Mouse (Mus musculus): ENCODE data around the gene Mmp15.
"Not testable (repeated sequence)": the region's sequence is repeated elsewhere in the genome, so short reads cannot be mapped to it uniquely, and the experiment has no call there.

Mmp15 gene

DNA sequence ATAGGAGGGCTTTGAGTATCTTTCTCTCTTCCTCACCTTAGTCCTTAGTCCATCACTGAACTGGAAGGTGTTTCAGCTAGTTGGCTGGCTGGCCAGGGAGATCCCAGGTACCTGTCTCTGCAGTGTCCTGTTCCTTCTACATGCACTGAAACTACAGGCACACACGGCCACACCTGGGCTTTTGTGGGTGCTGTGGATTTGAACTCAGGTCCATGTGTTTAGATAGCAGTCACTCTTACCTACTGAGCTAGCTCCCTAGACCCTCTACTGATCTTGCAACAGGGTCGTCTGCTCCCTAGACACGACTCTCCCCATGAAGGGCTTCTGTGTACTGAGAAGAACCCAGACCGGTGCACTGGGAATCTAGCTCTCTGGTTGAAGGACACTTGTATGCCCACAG lies 25.0 kb downstream of the Mmp15 start:
- no peak for DNase-seq (ENCODE audit: extremely low spot score)

DNA sequence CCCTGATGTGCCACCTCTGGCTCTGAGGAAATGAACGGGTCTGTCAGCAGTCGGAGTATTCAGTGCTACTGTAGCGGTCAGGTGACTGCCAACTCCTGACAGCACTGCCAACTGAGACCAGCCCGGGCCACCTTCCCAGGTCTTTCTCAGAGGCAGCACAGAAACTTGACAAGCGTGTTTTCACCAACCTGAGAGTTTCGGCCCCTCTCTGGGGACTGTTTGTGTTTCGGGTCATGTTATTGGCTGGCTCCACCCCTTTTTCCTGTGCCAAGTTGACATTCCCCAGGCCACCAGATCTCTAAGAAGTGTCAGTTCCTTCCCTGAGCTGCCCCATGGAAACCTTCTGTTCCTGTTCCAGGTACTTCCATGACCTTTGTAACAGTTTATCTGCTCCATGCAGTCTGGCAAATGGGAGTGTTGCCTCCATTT lies 25.8 kb downstream of the Mmp15 start:
- DNase-seq (ENCODE audit: extremely low spot score) = no peak

DNA sequence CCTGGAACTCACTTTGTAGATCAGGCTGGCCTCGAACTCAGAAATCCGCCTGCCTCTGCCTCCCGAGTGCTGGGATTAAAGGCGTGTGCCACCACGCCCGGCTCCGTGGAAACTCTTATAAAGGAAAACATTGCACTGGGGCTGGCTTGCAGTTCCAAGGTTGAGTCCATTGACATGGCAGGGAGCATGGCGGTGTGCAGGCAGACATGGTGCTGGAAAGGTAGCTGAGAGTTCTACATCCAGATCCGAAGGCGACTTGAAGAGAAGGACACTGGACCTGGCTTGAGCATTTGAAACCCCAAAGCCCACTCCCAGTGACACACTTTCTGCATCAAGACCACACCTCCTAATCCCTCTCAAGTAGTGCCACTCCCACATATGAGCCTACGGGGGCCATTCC lies 26.9 kb downstream of the Mmp15 start:
- not testable (repeated sequence) for DNase-seq (ENCODE audit: extremely low spot score)

DNA sequence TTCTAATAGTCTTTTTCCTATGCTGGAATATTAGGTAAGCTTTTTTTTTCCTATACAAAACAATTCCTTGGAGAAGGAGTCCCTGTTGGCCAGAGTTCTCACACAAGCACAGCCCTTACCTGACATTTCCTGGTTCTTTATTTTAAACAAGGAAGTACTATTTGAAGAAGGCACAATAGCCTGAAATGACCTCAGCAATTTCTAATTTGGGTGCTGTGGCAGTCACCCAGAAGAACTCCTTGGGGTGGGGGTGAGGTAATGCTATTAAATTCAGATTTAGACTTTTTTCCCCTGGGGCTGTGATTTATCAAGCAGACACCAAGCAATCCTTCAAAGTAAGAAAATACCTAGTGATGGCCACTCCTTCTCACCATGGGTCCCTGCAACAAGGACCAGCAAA lies 28.9 kb downstream of the Mmp15 start:
- no peak for DNase-seq (ENCODE audit: extremely low spot score)

DNA sequence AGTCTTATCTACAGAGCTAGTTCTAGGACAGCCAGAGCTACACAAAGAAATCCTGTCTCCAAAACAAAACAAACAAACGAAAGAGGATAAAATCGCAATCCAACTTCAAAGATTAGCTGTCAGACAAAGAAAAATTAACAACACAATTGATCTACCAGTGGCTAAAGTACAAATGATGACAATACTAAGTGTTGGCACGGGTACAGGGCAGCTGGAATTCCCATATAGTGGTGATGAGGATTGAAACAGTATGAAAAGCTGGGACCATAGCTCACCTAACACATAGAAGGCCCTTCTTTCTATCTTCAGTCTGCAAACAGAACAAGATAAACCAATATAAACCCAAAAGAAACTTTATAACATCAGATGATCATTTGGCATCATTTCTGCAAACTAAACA lies 29.5 kb downstream of the Mmp15 start:
- no peak for DNase-seq (ENCODE audit: extremely low spot score)

DNA sequence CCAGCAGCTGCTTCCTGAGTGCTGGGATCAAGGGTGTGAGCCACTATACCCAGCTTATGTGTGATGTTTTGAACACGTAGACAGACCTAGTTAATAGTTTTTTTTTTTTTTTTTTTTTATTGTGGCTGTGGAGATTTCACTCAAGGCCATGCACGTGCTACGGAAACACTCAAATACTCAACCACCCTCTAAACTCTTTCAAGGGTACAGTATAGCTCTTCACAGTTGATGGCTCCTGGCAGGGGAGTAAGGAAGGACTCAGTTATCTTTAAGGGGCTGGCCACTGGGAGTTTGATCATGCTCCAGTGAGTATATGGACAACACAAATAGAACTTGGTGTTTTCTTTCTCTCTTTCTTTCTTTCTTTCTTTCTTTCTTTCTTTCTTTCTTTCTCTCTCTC lies 32.4 kb downstream of the Mmp15 start:
- DNase-seq (ENCODE audit: extremely low spot score) = no peak

DNA sequence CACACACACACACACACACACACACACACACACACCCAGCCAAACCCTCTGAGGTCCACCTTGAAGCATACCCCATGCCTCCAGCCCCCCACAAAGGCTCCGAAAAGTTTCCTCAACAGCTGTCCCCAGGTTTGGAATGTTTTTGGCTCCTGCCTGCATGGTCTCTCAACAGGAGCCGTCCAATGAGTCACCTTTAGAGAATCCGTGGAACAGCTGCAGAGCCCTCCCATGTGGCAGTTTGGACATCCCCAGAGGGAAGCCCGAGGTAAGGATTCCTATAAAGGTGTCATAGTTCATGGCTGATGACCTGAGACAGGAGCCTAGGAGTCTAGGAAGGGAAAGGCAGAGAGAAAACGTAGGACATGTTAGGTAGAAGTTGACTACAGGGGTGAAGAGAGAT lies 34.0 kb downstream of the Mmp15 start:
- no peak for DNase-seq (ENCODE audit: extremely low spot score)

DNA sequence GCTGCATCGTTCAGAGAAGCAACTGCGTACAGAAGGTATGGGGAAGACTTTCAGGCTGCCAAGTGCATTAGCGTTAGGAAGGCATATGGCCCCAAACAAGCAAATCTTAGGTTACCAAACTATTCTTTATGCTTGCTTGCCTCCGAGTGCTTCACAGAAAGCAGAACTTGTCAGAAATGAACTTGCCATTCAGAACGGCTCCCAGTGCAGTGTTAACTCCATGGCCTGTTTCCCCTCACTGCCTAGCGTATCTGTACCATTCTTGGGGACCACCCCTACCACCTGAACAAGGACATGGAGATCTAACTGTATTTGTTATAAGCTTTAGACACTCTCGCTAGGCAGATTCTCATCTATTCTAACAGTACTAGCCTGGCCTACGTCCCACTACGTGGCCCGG lies 35.2 kb downstream of the Mmp15 start:
- no peak for DNase-seq (ENCODE audit: extremely low spot score)

DNA sequence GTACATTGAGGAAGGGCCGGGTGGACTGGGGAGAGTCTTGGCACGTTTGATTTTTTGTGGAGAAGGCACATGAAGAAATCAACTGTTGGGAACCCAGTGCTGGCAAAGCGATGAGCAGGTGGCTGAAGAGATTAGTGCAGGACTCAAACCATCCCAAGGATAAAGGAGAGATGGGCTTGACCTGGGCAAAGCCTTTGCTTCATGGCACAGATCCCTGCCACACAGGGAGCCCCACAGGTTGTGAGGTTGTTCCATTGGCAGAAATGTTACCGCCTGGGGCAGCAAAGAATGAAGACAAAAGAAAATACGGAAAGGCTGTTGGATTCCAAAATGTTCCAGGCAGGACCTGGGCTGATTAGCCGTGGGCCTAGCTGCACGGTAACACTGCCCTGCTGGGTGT lies 35.9 kb downstream of the Mmp15 start:
- no peak for DNase-seq (ENCODE audit: extremely low spot score)

DNA sequence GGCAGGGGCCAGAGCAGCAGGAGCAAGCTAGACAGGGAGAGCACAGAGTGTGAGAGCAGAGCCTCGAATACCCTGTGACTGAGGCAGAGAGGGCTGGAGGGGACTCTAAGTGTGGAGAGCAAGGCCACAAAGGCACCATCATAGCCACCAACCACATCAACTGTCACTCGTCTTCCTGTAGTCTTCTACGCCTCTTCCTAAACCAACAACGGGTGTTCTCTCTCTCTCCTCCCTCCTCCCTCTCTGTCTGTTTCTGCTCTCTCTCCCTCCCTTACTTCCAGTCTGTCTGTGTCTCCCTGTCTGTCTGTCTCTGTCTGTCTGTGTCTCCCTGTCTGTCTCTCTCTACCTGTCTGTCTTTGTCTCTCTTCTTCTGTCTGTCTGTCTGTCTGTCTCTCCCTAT lies 38.2 kb downstream of the Mmp15 start:
- DNase-seq (ENCODE audit: extremely low spot score) = no peak

DNA sequence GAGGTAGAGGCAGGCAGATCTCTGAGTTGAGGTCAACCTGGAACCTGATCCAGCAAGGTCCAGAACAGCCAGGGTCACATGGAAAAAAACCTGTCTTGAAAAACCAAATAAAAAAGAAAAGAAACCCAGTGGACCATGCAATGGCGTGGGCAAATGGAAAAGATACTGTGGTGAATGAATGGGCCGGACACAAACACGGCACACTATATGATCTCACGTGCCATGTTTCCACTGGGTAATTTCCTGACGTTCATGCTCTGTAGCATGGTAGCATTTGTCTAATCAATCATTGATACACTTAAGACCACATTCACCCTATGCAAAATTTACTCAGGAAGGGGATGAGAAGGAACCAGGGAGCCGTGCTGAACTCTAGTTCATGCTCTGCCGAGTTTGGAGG lies 39.0 kb downstream of the Mmp15 start:
- DNase-seq (ENCODE audit: extremely low spot score) = no peak

DNA sequence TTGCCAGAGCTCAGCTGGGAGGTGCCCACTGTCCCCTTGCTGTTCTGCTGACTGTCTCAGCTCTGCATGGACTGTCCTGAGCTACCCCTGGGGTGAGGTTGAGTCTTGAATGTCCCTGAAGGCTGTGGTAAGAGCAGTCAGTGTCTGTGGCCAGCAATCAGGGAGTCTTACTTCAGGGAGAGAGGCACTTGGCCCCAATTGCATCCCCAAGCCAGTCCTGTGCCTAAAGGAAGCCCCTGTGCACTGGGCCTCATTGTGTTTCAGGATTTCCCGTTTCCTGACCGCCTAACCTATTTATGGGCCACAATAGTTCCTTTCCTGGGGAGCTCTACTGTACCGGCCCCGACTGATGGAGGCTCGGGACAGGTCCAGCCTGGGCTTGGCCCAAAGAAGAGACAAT lies 40.5 kb downstream of the Mmp15 start:
- no peak for DNase-seq (ENCODE audit: extremely low spot score)

DNA sequence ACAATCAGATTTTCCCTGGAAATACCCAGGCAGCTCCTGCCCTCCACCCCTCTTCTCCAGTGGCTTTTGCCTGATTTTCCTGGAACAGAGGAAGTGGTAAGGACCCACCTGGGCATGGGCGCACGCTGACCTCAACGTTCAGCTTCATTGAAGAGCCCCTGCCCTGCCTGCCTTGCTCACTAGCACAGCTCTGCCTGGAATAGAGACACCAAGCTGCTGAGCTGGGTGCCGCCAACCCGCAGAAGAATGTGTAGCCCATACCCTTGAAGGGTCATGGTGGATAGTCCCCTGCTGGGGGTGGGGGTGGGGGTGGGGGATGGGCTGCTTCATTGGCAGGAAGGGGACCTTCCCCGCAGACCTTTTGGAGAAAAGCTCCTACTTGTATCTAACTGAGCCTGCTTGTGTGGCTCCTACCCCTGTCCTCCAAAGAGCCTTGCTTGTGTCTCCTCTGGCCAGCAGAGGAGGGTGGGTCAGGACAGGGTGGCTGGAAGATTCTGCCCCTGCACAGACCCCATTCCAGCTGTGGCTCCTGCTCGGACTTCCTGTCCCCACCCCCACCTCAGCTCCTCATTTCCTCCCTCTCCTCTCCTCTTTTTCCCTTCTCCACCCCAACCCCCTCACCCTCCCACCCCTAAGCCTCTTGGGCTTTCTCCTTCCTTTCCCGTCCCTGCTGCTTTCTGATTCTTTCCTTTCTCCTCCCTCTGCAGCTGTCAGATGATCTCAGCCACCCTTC lies 43.3 kb downstream of the Mmp15 start:
- DNase-seq (ENCODE audit: extremely low spot score) = no peak

DNA sequence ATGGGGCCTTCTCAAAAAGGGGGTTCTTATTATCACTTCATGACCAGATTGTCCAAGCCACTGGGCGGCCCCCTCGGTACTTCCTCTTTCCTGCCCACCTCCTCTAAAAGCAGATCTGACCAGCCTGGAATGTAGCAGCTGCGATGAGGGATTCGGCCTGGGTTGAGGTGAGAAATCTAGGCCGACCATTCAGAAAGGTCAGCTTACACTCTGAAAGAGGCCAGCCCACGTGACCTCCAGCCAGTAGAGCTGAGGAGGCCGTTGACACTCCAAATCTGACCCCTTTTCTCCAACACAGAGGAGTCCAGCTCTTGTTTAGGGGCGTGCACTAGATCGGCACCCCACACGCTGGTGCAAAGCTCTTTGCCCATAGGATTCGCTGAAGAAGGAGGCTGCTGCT lies 44.7 kb downstream of the Mmp15 start:
- no peak for DNase-seq (ENCODE audit: extremely low spot score)

DNA sequence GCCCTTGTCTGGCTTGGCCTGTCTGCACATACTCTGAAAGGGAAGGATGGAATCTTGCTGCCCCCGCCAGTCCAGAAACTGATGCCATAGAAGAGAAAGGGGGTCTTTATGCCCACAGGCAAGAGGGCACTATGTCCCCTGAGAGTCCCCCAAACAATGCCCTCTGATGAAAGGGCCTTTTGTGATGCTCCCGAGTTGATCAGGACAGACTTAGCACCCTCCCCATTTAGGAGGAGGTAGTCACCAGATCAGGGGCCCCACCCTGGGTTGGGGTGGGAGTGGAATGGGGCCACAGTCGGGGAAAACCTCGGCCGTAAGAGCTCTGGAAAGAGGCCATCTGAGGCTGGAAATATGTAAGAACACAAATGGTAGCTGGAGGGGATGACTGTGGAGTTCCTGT lies 45.1 kb downstream of the Mmp15 start:
- DNase-seq (ENCODE audit: extremely low spot score) = no peak

DNA sequence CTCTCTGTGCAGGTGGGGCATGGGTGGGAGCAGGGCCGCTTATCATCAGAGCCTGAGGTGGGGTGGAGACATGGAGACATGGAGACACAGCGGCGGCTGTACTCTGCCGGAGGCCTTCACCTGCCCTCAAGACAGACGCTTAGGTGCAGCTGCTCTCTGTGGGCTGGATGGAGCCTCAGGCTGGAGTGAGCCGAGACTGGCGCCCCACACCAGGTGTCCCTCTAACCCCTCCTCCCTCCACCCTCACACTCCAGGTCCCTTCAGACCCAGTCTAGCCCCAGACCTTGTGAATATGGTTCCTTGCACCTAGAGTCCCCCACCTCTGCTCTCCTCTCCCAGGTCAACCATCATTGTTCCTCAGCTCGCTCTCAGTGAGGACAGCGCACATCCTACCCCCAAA lies 47.1 kb downstream of the Mmp15 start:
- no peak for DNase-seq (ENCODE audit: extremely low spot score)

DNA sequence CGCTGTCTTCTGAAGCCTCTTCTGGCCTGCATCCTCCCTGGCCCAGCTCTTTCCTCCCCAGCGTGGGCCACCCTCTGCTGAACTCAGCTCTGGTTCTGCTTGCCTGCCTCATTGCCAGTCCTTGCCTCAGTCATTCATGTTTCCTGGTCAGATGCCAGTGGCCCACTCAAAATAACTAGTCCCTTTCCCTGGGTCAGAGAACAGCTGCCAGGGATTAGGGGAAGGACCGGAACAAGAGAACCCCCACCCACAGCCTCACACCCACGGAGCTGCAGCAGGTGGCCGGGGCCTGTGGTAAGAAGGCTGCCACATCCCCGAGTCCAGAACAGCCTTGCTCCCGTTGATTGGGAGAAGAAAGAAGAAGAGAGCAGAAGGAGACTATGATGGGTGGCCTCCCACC lies 49.0 kb downstream of the Mmp15 start:
- DNase-seq (ENCODE audit: extremely low spot score) = no peak

DNA sequence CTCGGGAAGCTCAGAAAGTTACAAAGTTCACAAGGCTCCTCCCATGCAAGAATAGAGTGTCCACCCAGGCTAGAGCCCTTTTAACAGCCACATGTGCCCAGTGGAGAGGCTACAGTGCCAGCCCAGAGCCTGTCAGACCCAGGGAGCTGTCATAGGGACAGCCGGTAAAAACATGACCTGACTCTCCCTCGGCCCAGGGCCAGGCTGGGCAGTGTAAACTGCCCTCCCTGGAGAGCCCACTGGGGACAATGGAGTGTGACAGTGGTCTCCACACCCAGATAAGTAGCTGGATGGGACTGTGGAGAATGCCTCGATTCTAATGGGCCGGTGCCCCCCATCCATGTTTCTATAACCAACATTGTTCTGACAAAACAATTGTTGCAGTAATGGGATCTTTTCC lies 57.5 kb downstream of the Mmp15 start:
- DNase-seq (ENCODE audit: extremely low spot score) = no peak

DNA sequence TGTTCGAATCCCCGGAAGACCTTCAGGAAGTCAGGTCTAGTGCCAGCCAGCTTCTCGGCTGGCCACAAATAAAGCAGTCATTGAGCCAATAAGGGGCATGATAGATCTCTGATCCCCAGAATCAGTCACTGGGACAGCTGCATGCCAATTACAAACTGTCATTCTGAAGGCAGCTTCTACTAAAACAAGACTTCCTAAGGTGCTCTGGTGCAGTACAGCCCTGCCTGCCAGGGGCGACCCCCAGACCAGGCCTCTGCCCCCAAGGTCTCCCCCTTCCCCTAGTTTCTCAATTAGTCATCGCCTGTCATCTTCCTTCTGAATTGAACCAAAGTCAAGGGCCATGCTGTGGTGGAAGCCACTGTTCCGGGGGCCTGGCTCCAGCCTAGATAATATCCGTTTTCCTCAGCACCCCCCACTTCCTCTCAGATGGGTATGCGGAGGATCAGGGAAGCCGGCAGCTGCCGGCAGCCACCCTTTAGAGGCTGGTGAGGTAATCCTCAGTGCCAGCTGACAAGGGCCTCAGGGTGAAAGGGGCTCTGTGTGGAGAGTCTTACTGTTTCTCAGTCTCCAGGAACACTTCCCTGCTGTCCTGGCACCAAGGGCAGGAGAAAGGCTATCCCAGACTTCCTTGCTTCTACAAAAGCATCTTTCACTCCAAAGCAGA lies 59.4 kb downstream of the Mmp15 start:
- DNase-seq (ENCODE audit: extremely low spot score) = no peak

DNA sequence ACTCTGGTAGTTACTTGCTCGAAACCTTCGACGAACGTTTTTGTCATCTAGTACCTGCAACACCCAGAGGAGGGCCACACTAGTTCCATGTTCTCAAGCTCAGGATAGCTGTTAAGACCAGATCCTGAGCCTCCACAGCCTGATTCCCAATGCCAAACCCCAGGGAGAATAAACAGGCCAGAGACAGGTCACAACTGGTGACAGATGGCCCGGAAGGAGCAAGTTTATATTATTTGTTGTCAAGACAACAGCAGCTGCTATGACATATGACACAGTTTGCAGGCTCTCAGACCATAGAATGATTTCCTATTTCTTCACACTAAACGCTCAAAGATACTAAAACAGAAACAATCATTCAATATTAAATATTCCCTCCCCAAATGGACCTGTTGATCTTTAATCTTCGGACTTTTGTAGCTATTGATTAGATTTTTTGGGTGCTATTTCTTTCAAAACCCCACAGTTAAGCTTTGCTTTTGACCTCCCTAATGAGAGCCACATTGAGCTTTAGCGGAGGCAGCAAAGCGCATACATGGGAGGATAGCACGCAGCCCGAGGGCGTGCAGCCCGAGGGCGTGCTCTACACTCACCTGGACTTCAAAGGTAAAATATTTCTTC lies 70.2 kb downstream of the Mmp15 start:
- no peak for DNase-seq (ENCODE audit: extremely low spot score)
